Mouse (Mus musculus): Measurements from ENCODE around the gene Apobec1.

- TF ChIP-seq CTCF (IDR thresholded peaks at IDR 0.05; ENCODE audit: low read depth) (no peak), EP300 (IDR thresholded peaks at IDR 0.05; ENCODE audit: low read depth) (no peak)
Observed at GRCm38 (mm10) chr6:122570695-122571616, 31.3 kb downstream of the Apobec1 start.

Data from heart, postnatal 0 days (tissue).